Mouse (Mus musculus) limb, embryonic 14.5 days (tissue): Measurements from ENCODE around the gene Scd4. TPM values are rescaled to one million over a fixed set of nuclear protein-coding genes. Genes with fewer than 3 reads are reported as not detected.
A peak's percentile ranks its signal among the peaks of the same experiment; 100 is the strongest.

Source experiments
- ATAC-seq: fragments of 200-750 bp; cut with Nextera tagmentation; 2 replicates; pipeline ENCODE4 v1.8.0; 2017; ENCODE audit warnings: low read depth, moderate number of reproducible peaks, moderate TSS enrichment; ENCODE audit not compliant: low FRiP score
- DNase-seq: peaks from one replicate; pipeline ENCODE4 v3.0.0-alpha.2; 2015; ENCODE audit warnings: low spot score
- H3K27ac ChIP-seq: fragments of 300-500 bp; sonication (generic); replicated peaks from 2 replicates; pipeline ENCODE4 v1.5.1; 2014; ENCODE audit warnings: low read depth, mild to moderate bottlenecking, low read length, moderate library complexity, mixed read lengths
- H3K27me3 ChIP-seq: fragments of 300-500 bp; sonication (generic); 2 replicates; pipeline ENCODE4 v1.6.1; 2014; ENCODE audit warnings: low read length, mixed read lengths; ENCODE audit not compliant: control insufficient read depth, insufficient read depth
- H3K36me3 ChIP-seq: fragments of 300-500 bp; sonication (generic); 2 replicates; pipeline ENCODE4 v1.6.1; 2014; ENCODE audit warnings: mild to moderate bottlenecking, low read length, moderate library complexity, mixed read lengths; ENCODE audit not compliant: control insufficient read depth, insufficient read depth
- H3K4me1 ChIP-seq: fragments of 300-500 bp; sonication (generic); 2 replicates; pipeline ENCODE4 v1.6.1; 2014; ENCODE audit warnings: antibody characterized with exemption, low read length, mixed read lengths; ENCODE audit not compliant: control insufficient read depth, insufficient read depth
- H3K4me2 ChIP-seq: fragments of 300-500 bp; sonication (generic); replicated peaks from 2 replicates; pipeline ENCODE4 v1.6.1; 2014; ENCODE audit warnings: low read depth, mild to moderate bottlenecking, low read length, moderate library complexity; ENCODE audit not compliant: severe bottlenecking
- H3K4me3 ChIP-seq: fragments of 300-500 bp; sonication (generic); replicated peaks from 2 replicates; pipeline ENCODE4 v1.5.1; 2014; ENCODE audit warnings: low read length
- H3K9ac ChIP-seq: fragments of 300-500 bp; sonication (generic); 2 replicates; pipeline ENCODE4 v1.6.1; 2014; ENCODE audit warnings: mild to moderate bottlenecking, low read depth, low read length, moderate library complexity; ENCODE audit not compliant: severe bottlenecking
- H3K9me3 ChIP-seq: fragments of 300-500 bp; sonication (generic); 2 replicates; pipeline ENCODE4 v1.6.1; 2016; ENCODE audit warnings: low read length; ENCODE audit not compliant: control insufficient read depth
- POLR2A ChIP-seq: fragments of 200-500 bp; IDR thresholded peaks from 2 replicates; pipeline ENCODE4 v1.8.0; 2012; ENCODE audit warnings: inconsistent platforms, mild to moderate bottlenecking, moderate library complexity, borderline replicate concordance; ENCODE audit not compliant: insufficient read depth, insufficient read length; ENCODE audit errors: extremely low read depth
- WGBS: fragments of 180-500 bp; shearing (Covaris S2); extraction: QIAGEN DNeasy Blood & Tissue Kit; methylation state at CpG from one replicate; pipeline ENCODE4 v1.1.7; 2014; 5-methylcytosine and 5-hydroxymethylcytosine counted together
- polyA plus RNA-seq, 2 experiments: library from polyadenylated mRNA; depleted of rRNA in 1 of 2; stranded (reverse) in 1 of 2; unstranded in 1 of 2; fragments of >200 nt; fragmentation: Nextera tagmentation in 1 of 2; extraction: Ambion mirVana in 1 of 2; gene quantifications; 2 replicates each; pipeline versions ENCODE4 v1.2.1 to v1.2.3; 2012 to 2014

The Scd4 gene
- polyA plus RNA-seq, 2 experiments = 0.12 to 0.80 TPM

DNA sequence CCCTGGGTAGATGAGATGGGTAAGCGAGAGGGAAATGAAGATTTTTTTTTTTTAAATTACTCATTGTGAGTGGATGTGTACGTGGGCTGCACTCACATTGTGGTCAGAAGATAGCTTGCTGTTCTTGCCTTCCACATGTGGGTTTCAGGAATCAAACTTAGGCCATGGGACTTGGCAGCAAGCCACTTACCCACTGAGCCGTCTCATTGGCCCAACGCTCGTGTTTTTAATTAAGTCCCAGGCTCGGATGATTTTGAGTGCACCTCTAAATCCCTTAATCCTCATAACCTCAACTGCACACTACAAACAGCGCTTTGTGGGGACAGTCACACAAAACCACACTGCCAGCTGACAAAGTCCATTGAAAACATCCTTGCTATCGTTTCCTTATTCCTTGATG lies 36.5 kb downstream of the Scd4 start:
- Histone ChIP-seq H3K4me3 (no peak overlapping the region), H3K4me2 (no peak overlapping the region), H3K9me3 (no peaks in the 10 kb centered on the region), H3K9ac (no peak overlapping the region), H3K36me3 (no peaks in the 10 kb centered on the region), H3K27ac (no peak overlapping the region), H3K27me3 (no peaks in the 10 kb centered on the region), H3K4me1 (no peaks in the 10 kb centered on the region)
- DNase-seq = peak; percentile 28
- ATAC-seq = no peak
- TF ChIP-seq POLR2A = no peak
- 38% methylated on average over 8 of the region's 8 CpGs for WGBS

DNA sequence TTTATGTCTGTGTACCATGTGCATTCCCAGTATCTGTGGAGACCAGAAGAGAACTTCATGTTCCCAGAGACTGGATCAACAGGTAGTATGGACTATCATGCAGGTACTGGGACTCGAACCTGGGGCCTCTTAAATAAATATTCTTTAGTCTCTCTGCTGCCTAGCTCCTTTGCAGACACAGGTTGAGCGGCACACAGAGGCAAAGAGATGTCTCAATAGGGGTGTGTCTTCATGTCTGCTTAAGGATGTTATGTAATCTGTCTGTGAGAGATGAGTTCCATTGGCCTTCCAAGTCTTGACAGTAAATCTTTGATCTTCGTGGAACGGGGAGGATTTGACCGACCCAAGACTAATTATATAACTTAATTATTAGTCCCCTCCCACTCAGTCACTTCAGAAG lies 37.3 kb downstream of the Scd4 start:
- no peaks in the 10 kb centered on the region for H3K36me3 ChIP-seq
- H3K27ac ChIP-seq = no peak overlapping the region
- ATAC-seq = no peak
- no peak for TF ChIP-seq POLR2A
- H3K27me3 ChIP-seq = no peaks in the 10 kb centered on the region
- no peaks in the 10 kb centered on the region for H3K9me3 ChIP-seq
- no peak overlapping the region for H3K9ac ChIP-seq
- DNase-seq = no peak
- WGBS = 66% methylated on average over 5 of the region's 5 CpGs
- no peak overlapping the region for H3K4me3 ChIP-seq
- H3K4me2 ChIP-seq = no peak overlapping the region
- H3K4me1 ChIP-seq = no peaks in the 10 kb centered on the region

DNA sequence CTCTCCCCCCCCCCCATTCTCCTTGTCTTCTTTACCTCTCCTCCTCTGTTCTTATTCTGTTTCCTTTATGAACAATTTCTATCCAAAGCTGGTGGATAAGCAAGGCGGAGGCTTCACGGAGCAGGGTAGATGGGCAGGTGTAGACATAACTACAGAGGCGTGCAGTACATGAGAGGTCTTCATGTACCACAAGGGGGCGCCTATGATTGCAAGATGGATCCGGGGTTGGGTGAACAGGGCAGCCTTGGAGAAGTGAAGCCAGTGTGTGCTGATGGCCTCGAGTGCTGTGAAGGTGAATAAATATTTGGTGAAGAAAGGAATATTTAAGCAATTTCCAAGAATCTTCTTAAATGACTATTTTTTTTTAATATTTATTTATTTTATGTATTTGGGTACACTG lies 40.1 kb downstream of the Scd4 start:
- H3K27me3 ChIP-seq = no peaks in the 10 kb centered on the region
- 24% methylated on average over 6 of the region's 6 CpGs for WGBS
- ATAC-seq (peak; percentile 74; the same call in 1 of the 2 replicates), DNase-seq (peak; percentile 66)
- no peaks in the 10 kb centered on the region for H3K4me1 ChIP-seq
- H3K27ac ChIP-seq = no peak overlapping the region
- no peak overlapping the region for H3K4me2 ChIP-seq
- no peak overlapping the region for H3K4me3 ChIP-seq
- H3K9ac ChIP-seq = no peak overlapping the region
- no peaks in the 10 kb centered on the region for H3K9me3 ChIP-seq
- no peaks in the 10 kb centered on the region for H3K36me3 ChIP-seq
- TF ChIP-seq POLR2A = no peak

DNA sequence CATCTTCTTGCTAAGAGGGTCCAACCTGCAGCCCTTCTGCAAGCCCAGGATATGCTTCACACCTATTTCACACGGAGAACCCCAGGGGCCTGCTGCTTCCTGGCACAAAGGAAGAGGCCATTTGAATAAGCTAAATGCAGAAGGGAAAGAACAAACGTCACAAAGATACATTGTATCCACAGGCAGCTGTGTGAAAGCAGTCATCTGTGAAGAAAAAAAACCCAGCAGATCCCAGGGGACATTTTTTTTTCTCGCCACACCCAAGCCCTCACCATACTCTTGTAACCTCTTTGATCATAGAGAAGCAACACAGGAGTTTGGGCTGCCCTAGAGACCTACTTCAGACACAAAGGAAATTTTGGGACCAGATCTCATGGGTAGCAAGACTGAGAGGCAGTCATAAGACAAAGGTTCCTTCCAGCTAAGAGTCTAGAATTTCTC lies 43.6 kb downstream of the Scd4 start:
- TF ChIP-seq POLR2A = no peak

GRCm38 (mm10) chr19:44377629-44378375 lies 44.9 kb downstream of the Scd4 start:
- DNase-seq = no peak
- WGBS = 44% methylated on average over 5 of the region's 5 CpGs
- TF ChIP-seq POLR2A = no peak
- H3K9ac ChIP-seq = no peak overlapping the region
- no peak for ATAC-seq
- no peak overlapping the region for H3K27ac ChIP-seq
- no peaks in the 10 kb centered on the region for H3K27me3 ChIP-seq
- no peak overlapping the region for H3K4me2 ChIP-seq
- no peak overlapping the region for H3K4me3 ChIP-seq
- no peaks in the 10 kb centered on the region for H3K9me3 ChIP-seq
- no peaks in the 10 kb centered on the region for H3K4me1 ChIP-seq
- no peaks in the 10 kb centered on the region for H3K36me3 ChIP-seq

More for the DNA sequence above, 43.6 kb downstream of the Scd4 start:
- 34% methylated on average over 3 of the region's 3 CpGs for WGBS
- Histone ChIP-seq H3K4me2 (no peak overlapping the region), H3K9ac (no peak overlapping the region), H3K27me3 (no peaks in the 10 kb centered on the region), H3K4me3 (no peak overlapping the region), H3K4me1 (no peaks in the 10 kb centered on the region), H3K36me3 (no peaks in the 10 kb centered on the region), H3K27ac (no peak overlapping the region), H3K9me3 (no peaks in the 10 kb centered on the region)
- DNase-seq (no peak), ATAC-seq (no peak)
